Mouse (Mus musculus) brown adipose tissue, adult 24 weeks (tissue): Measurements from ENCODE around the gene Slc39a2. TPM values are rescaled to one million over a fixed set of nuclear protein-coding genes. Genes with fewer than 3 reads are reported as not detected.

Experiments used
- H3K27ac ChIP-seq: fragments of 200-500 bp; replicated peaks from 2 replicates; pipeline ENCODE4 v1.5.1; 2012; ENCODE audit warnings: low read depth, mild to moderate bottlenecking, low read length
- H3K4me1 ChIP-seq: fragments of 200-500 bp; 2 replicates; pipeline ENCODE4 v1.6.1; 2012; ENCODE audit warnings: low read length, mixed read lengths; ENCODE audit not compliant: control insufficient read depth, insufficient read depth, insufficient read length
- H3K4me3 ChIP-seq: fragments of 200-500 bp; 2 replicates; pipeline ENCODE4 v1.5.1; 2012; ENCODE audit warnings: low read depth, mild to moderate bottlenecking, low read length, moderate library complexity; ENCODE audit not compliant: insufficient read depth
- polyA plus RNA-seq: library from polyadenylated mRNA; stranded (reverse); fragments of >200 nt; gene quantifications from 2 replicates; pipeline ENCODE4 v1.2.4, GENCODE M21; 2012; ENCODE audit not compliant: missing spikeins, insufficient read depth, insufficient read length

Slc39a2 gene
- polyA plus RNA-seq, 1 experiment = not detected

- H3K27ac ChIP-seq = no peak overlapping the region
- no peaks in the 10 kb centered on the region for H3K4me1 ChIP-seq
- H3K4me3 ChIP-seq = no peak overlapping the region
These were observed 555 bp downstream of the Slc39a2 start for GRCm38 (mm10) chr14:51893094-51893794.

- no peak overlapping the region for H3K4me3 ChIP-seq
- no peaks in the 10 kb centered on the region for H3K4me1 ChIP-seq
- H3K27ac ChIP-seq = no peak overlapping the region
These were observed 1.1 kb downstream of the Slc39a2 start for GRCm38 (mm10) chr14:51893809-51894208.

GRCm38 (mm10) chr14:51895071-51895470 lies 2.4 kb downstream of the Slc39a2 start:
- H3K27ac ChIP-seq = no peak overlapping the region
- no peaks in the 10 kb centered on the region for H3K4me1 ChIP-seq
- no peak overlapping the region for H3K4me3 ChIP-seq

GRCm38 (mm10) chr14:51896019-51896418 lies 3.3 kb downstream of the Slc39a2 start:
- Histone ChIP-seq H3K27ac (no peak overlapping the region), H3K4me3 (no peak overlapping the region), H3K4me1 (no peaks in the 10 kb centered on the region)

GRCm38 (mm10) chr14:51896539-51897170 lies 4.0 kb downstream of the Slc39a2 start:
- no peak overlapping the region for H3K27ac ChIP-seq
- H3K4me1 ChIP-seq = no peaks in the 10 kb centered on the region
- H3K4me3 ChIP-seq = no peak overlapping the region

GRCm38 (mm10) chr14:51899351-51899750 lies 6.7 kb downstream of the Slc39a2 start:
- Histone ChIP-seq H3K27ac (no peak overlapping the region), H3K4me3 (no peak overlapping the region), H3K4me1 (no peaks in the 10 kb centered on the region)

- Histone ChIP-seq H3K4me3 (no peak overlapping the region), H3K4me1 (no peaks in the 10 kb centered on the region), H3K27ac (no peak overlapping the region)
These were observed 10.4 kb downstream of the Slc39a2 start for GRCm38 (mm10) chr14:51902806-51903710.

- Histone ChIP-seq H3K27ac (no peak overlapping the region), H3K4me1 (no peaks in the 10 kb centered on the region), H3K4me3 (no peak overlapping the region)
These were observed 11.1 kb downstream of the Slc39a2 start for GRCm38 (mm10) chr14:51903782-51904181.

- Histone ChIP-seq H3K4me1 (no peaks in the 10 kb centered on the region), H3K27ac (no peak overlapping the region), H3K4me3 (no peak overlapping the region)
These were observed 12.0 kb downstream of the Slc39a2 start for GRCm38 (mm10) chr14:51904706-51905105.

- no peak overlapping the region for H3K27ac ChIP-seq
These were observed 13.4 kb downstream of the Slc39a2 start for GRCm38 (mm10) chr14:51906102-51906501.

GRCm38 (mm10) chr14:51911301-51911700 lies 18.6 kb downstream of the Slc39a2 start:
- no peaks in the 10 kb centered on the region for H3K4me1 ChIP-seq
- H3K27ac ChIP-seq = no peak overlapping the region
- no peak overlapping the region for H3K4me3 ChIP-seq

More at GRCm38 (mm10) chr14:51906102-51906501, 13.4 kb downstream of the Slc39a2 start:
- H3K4me3 ChIP-seq = no peak overlapping the region
- H3K4me1 ChIP-seq = no peaks in the 10 kb centered on the region

- Histone ChIP-seq H3K4me1 (no peaks in the 10 kb centered on the region), H3K27ac (peak overlapping the region; percentile 86)
These were observed 19.8 kb downstream of the Slc39a2 start for GRCm38 (mm10) chr14:51912391-51913061.

GRCm38 (mm10) chr14:51913062-51913959 lies 20.6 kb downstream of the Slc39a2 start:
- Histone ChIP-seq H3K27ac (peak overlapping the region; percentile 92), H3K4me3 (peak overlapping the region; percentile 90), H3K4me1 (no peaks in the 10 kb centered on the region)

More at GRCm38 (mm10) chr14:51912391-51913061, 19.8 kb downstream of the Slc39a2 start:
- peak overlapping the region; percentile 90 for H3K4me3 ChIP-seq
